ENCODE assay signal across 11 mouse cellular contexts in the genomic region with DNA sequence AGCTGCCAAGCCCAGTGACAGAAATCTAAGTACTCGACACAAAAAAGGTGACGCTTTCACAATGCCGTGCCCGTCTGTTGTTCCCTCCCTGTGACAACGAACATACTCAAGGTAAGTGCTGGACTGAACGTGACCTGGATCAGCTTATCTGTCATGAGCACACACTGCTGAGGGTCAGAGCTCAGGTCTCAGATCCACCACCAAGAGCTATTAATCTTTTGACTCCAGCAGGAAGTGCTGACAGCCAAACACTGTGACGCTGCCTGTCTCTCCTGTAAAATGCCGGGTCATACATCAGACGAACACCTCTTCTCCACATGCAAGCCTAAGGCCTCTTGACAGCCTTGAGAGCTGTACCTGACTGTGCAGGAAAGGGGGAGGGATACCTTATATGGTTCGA.
DNase-seq lines count a peak whose midpoint lies in the region; ATAC-seq and TF ChIP-seq lines count a peak whose summit lies in the region.
"Had no signal": no experiment of that assay in that cellular context is flagged by ENCODE, and none has a peak within 500 bp of the region (broad histone marks: within the 10 kb centered on the region; RNA-seq: fewer than 3 reads in every experiment).

No protein-coding gene starts in this region.

- no peak overlapping the region for H3K9ac ChIP-seq in stomach, embryonic 15.5 days

- intact Hi-C loops in left cerebral cortex, adult 2 months (cut with DNase I): no loop called here

- 9% methylated on average over 10 of the region's 10 CpGs for WGBS in heart, embryonic 10.5 days
- 20% methylated on average over 10 of the region's 10 CpGs for WGBS in stomach, embryonic 15.5 days

- H3K9me3 ChIP-seq in heart, embryonic 10.5 days: no peaks in the 10 kb centered on the region
- no peaks in the 10 kb centered on the region for H3K9me3 ChIP-seq in megakaryocyte, embryonic 14.5 days
- H3K9me3 ChIP-seq in stomach, embryonic 15.5 days: no peaks in the 10 kb centered on the region

- H3K36me3 ChIP-seq in heart, embryonic 10.5 days: no peaks in the 10 kb centered on the region
- H3K36me3 ChIP-seq in megakaryocyte, embryonic 14.5 days (replicated peaks; ENCODE audit: low read length): no peaks in the 10 kb centered on the region
- no peaks in the 10 kb centered on the region for H3K36me3 ChIP-seq in stomach, embryonic 15.5 days

- peaks cover 7% of the 10 kb centered on the region for H3K4me1 ChIP-seq in heart, embryonic 10.5 days
- H3K4me1 ChIP-seq in megakaryocyte, embryonic 14.5 days: peaks cover 62% of the 10 kb centered on the region
- H3K4me1 ChIP-seq in stomach, embryonic 15.5 days: no peaks in the 10 kb centered on the region

- peak; percentile 94 for DNase-seq in heart, embryonic 10.5 days (ENCODE audit: low spot score)
- DNase-seq in heart, postnatal 4 days: no peak
- DNase-seq in kidney, postnatal 14 days: peak; percentile 31
- no peak for DNase-seq in left cerebral cortex, adult 2 months (ENCODE audit: extremely low spot score in 1 of 2, low spot score in 2 of 2)
- no peak for DNase-seq in layer of hippocampus, postnatal 10 days (ENCODE audit: low spot score in 2 of 2)
- DNase-seq: cerebellum, adult 9-11 months; right cerebral cortex, postnatal 14 days; thymus, postnatal 14 days had no signal

- H3K4me2 ChIP-seq in stomach, embryonic 15.5 days: no peak overlapping the region

- H3K27me3 ChIP-seq in heart, embryonic 10.5 days (ENCODE audit: insufficient read depth, poor library complexity, severe bottlenecking): no peaks in the 10 kb centered on the region
- H3K27me3 ChIP-seq in megakaryocyte, embryonic 14.5 days (replicated peaks): no peaks in the 10 kb centered on the region
- no peaks in the 10 kb centered on the region for H3K27me3 ChIP-seq in stomach, embryonic 15.5 days (replicated peaks)

- no peak overlapping the region for H3K4me3 ChIP-seq in heart, embryonic 10.5 days
- H3K4me3 ChIP-seq in megakaryocyte, embryonic 14.5 days (replicated peaks): peak overlapping the region; percentile 89
- H3K4me3 ChIP-seq in stomach, embryonic 15.5 days (replicated peaks): no peak overlapping the region
- no peak overlapping the region for H3K4me3 ChIP-seq in left cerebral cortex, adult 2 months

- H3K27ac ChIP-seq in heart, embryonic 10.5 days: peak overlapping the region; percentile 64
- no peak overlapping the region for H3K27ac ChIP-seq in stomach, embryonic 15.5 days
- H3K27ac ChIP-seq in left cerebral cortex, adult 2 months: no peak overlapping the region

- ATAC-seq in megakaryocyte, adult 5-6 weeks (ENCODE audit: poor library complexity, severe bottlenecking): no peak
- ATAC-seq in stomach, embryonic 15.5 days (ENCODE audit: insufficient read depth, low FRiP score, low read depth): peak; percentile 50; the same call in 1 of the 2 replicates

- TF ChIP-seq CTCF in left cerebral cortex, adult 2 months (IDR thresholded peaks at IDR 0.05): no peak

Comparison
In these comparisons a context has a peak if more than half of its experiments do, and no peak if none do; other contexts are left out.
1. DNase-seq: peak in heart, embryonic 10.5 days (single experiment) and kidney, postnatal 14 days (single experiment); none in heart, postnatal 4 days (single experiment), left cerebral cortex, adult 2 months (0 of 2) and layer of hippocampus, postnatal 10 days (0 of 2).